Mouse (Mus musculus): Measurements from ENCODE around the gene Bcl2l13. TPM values are rescaled to one million over a fixed set of nuclear protein-coding genes. Genes with fewer than 3 reads are reported as not detected.
A peak's percentile ranks its signal among the peaks of the same experiment; 100 is the strongest.
"Not testable (repeated sequence)": the region's sequence is repeated elsewhere in the genome, so short reads cannot be mapped to it uniquely, and the experiment has no call there.

The Bcl2l13 gene
- total and polyA plus RNA-seq, 2 experiments from 2014 or later, result 30.9 to 32.4 TPM

DNA sequence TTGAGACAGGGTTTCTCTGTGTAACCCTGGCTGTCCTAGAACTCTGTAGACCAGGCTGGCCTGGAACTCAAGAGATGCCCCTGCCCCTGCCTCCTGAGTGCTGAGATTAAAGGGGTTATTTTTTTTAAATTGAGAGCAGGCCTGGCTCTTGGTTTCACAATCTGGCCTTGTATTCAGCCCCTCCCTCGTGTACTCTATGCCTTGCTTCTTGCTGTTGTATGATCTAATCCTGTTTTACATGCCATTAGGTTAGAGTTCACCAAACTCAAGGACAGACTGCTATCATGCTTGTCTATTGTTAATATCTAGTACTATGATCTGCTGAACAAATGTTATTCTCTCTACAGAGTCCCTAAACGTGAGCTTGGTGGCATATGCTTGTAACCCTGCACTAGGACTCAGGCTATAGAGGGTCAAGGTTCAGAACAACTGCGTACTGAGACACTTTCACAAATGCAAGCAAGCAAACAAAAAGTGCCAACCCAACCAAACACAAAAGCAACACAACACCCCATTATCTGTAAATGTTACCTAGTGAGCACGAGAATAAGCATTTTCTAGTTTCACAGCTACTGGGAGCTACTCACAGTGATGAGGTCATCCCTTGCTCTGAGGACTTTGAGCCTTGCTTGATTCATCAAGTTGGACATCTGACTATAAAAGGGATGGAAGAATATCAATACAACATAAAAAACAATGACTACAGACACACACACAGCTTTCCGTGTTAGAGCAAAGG, 28.8 kb upstream of the Bcl2l13 start:
- Histone ChIP-seq H3K27me3 (ENCODE audit: control insufficient read depth, insufficient read depth, low read length) (no peaks in the 10 kb centered on the region), H3K27ac (ENCODE audit: low read depth) (no peak overlapping the region), H3K4me3 (ENCODE audit: low read depth, low read length) (no peak overlapping the region), H3K4me2 (ENCODE audit: low read depth, low read length) (no peak overlapping the region), H3K36me3 (replicated peaks; ENCODE audit: control insufficient read depth, insufficient read depth, low read length) (peaks cover 84% of the 10 kb centered on the region), H3K9me3 (replicated peaks; ENCODE audit: control insufficient read depth, low read length) (no peaks in the 10 kb centered on the region), H3K9ac (replicated peaks; ENCODE audit: low read depth, low read length) (no peak overlapping the region), H3K4me1 (ENCODE audit: control insufficient read depth, insufficient read depth) (no peaks in the 10 kb centered on the region)
- TF ChIP-seq CTCF (IDR thresholded peaks at IDR 0.05; ENCODE audit: low read depth) (no peak), EP300 (IDR thresholded peaks at IDR 0.05; ENCODE audit: low read depth) (no peak)
- WGBS, result 75% methylated on average over 5 of the region's 5 CpGs
- DNase-seq (ENCODE audit: low spot score) (no peak), ATAC-seq (ENCODE audit: insufficient read depth, low read depth) (no peak)

DNA sequence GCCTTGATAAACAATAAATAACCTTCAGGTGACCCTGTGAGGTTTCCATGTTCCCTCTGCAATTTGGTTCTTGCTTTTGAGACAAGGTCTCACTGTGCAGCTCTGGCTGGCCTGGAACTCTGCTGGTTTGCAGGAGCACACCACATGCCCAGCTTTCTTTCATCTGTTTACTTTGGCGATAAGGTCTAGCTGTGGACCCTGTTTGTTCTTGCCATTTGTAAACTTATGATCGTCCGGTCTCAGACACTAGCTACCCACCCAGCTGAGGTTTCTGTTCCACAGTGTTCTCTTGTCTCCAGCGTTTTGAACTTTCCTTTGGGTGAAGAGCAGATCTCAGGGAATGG, 28.3 kb upstream of the Bcl2l13 start:
- Histone ChIP-seq H3K4me2 (ENCODE audit: low read depth, low read length) (no peak overlapping the region), H3K36me3 (replicated peaks; ENCODE audit: control insufficient read depth, insufficient read depth, low read length) (peaks cover 79% of the 10 kb centered on the region), H3K4me1 (ENCODE audit: control insufficient read depth, insufficient read depth) (no peaks in the 10 kb centered on the region), H3K9ac (replicated peaks; ENCODE audit: low read depth, low read length) (no peak overlapping the region), H3K9me3 (replicated peaks; ENCODE audit: control insufficient read depth, low read length) (no peaks in the 10 kb centered on the region), H3K27me3 (ENCODE audit: control insufficient read depth, insufficient read depth, low read length) (no peaks in the 10 kb centered on the region), H3K27ac (ENCODE audit: low read depth) (no peak overlapping the region), H3K4me3 (ENCODE audit: low read depth, low read length) (no peak overlapping the region)
- no peak for ATAC-seq (ENCODE audit: insufficient read depth, low read depth)
- no peak for DNase-seq (ENCODE audit: low spot score)
- TF ChIP-seq CTCF (IDR thresholded peaks at IDR 0.05; ENCODE audit: low read depth) (no peak), EP300 (IDR thresholded peaks at IDR 0.05; ENCODE audit: low read depth) (no peak)
- WGBS, result 89% methylated on average over 4 of the region's 4 CpGs

DNA sequence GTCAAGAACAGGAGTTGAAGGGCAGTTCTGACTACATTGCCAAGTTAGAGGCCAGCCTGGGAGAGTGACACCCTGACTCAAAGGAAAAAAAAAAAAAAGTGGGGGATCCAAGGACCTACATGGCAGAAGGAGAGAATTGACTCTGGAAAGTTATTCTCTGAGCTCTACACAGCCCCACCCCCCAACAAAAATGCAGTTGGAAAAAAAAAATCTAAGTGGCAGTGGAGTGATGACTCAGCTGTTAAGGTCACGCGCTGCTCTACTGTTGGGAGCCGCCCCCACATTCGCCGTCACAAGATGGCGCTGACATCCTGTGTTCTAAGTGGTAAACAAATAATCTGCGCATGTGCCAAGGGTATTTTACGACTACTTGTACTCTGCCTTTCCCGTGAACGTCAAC, 24.0 kb upstream of the Bcl2l13 start:
- H3K4me1 ChIP-seq (ENCODE audit: control insufficient read depth, insufficient read depth); DNase-seq (ENCODE audit: low spot score); H3K9ac ChIP-seq (replicated peaks; ENCODE audit: low read depth, low read length); H3K4me2 ChIP-seq (ENCODE audit: low read depth, low read length); ATAC-seq (ENCODE audit: insufficient read depth, low read depth); H3K4me3 ChIP-seq (ENCODE audit: low read depth, low read length); H3K9me3 ChIP-seq (replicated peaks; ENCODE audit: control insufficient read depth, low read length); H3K27ac ChIP-seq (ENCODE audit: low read depth); H3K27me3 ChIP-seq (ENCODE audit: control insufficient read depth, insufficient read depth, low read length): not testable (repeated sequence)
- 98% methylated on average over 6 of the region's 10 CpGs for WGBS
- H3K36me3 ChIP-seq (replicated peaks; ENCODE audit: control insufficient read depth, insufficient read depth, low read length), result peaks cover 38% of the 10 kb centered on the region

DNA sequence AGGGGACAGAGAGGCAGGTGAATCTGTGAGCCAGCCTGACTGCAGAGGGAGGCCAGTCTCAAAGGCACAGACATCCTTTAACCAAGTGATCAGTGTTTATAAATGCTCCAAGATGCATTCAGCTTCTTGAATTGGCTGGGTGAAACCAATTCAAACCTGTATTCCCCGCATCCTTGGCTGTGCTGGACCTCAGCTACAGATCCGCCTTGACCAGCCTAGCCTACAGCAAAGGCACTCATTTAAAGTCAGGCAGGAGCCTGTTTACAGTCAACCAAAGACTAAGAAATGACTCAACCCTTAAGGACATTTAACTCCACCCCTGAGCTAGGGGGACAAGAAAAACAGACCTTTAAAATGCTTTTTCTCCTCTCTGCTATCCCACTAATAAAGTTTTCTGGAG, 16.7 kb upstream of the Bcl2l13 start:
- Histone ChIP-seq H3K36me3 (replicated peaks; ENCODE audit: control insufficient read depth, insufficient read depth, low read length) (peaks cover 21% of the 10 kb centered on the region), H3K4me2 (ENCODE audit: low read depth, low read length) (no peak overlapping the region), H3K4me1 (ENCODE audit: control insufficient read depth, insufficient read depth) (peaks cover 10% of the 10 kb centered on the region), H3K27me3 (ENCODE audit: control insufficient read depth, insufficient read depth, low read length) (no peaks in the 10 kb centered on the region), H3K27ac (ENCODE audit: low read depth) (no peak overlapping the region), H3K9ac (replicated peaks; ENCODE audit: low read depth, low read length) (no peak overlapping the region), H3K4me3 (ENCODE audit: low read depth, low read length) (no peak overlapping the region), H3K9me3 (replicated peaks; ENCODE audit: control insufficient read depth, low read length) (no peaks in the 10 kb centered on the region)
- ATAC-seq (ENCODE audit: insufficient read depth, low read depth) (no peak), DNase-seq (ENCODE audit: low spot score) (no peak)
- 88% methylated on average over 2 of the region's 2 CpGs for WGBS
- TF ChIP-seq CTCF (IDR thresholded peaks at IDR 0.05; ENCODE audit: low read depth), result no peak
- no peak for TF ChIP-seq EP300 (IDR thresholded peaks at IDR 0.05; ENCODE audit: low read depth)

DNA sequence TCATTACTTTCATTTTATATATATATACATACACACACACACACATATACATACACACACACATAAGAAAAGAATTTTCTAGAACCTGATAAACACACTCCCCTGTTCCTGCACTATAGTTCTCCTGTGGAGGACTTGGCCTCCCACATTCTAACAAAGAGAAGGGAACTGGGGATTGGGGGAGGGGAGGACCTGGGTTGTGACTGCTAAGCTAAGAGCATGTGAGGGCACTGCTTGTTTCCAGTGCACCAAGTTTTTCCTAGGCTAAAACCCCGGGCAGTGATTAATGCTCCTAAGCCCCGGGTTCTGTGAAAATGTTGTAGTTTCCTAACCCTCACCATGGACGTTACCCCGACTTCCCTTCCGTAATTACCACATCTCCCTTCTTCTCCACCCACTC, 15.9 kb upstream of the Bcl2l13 start:
- Histone ChIP-seq H3K27ac (ENCODE audit: low read depth) (no peak overlapping the region), H3K9ac (replicated peaks; ENCODE audit: low read depth, low read length) (0 out of 2 replicates have a peak overlapping the region, but pooled peaks have one; percentile 4), H3K4me1 (ENCODE audit: control insufficient read depth, insufficient read depth) (peaks cover 10% of the 10 kb centered on the region), H3K4me3 (ENCODE audit: low read depth, low read length) (no peak overlapping the region), H3K9me3 (replicated peaks; ENCODE audit: control insufficient read depth, low read length) (no peaks in the 10 kb centered on the region), H3K27me3 (ENCODE audit: control insufficient read depth, insufficient read depth, low read length) (no peaks in the 10 kb centered on the region), H3K36me3 (replicated peaks; ENCODE audit: control insufficient read depth, insufficient read depth, low read length) (peaks cover 21% of the 10 kb centered on the region), H3K4me2 (ENCODE audit: low read depth, low read length) (no peak overlapping the region)
- TF ChIP-seq CTCF (IDR thresholded peaks at IDR 0.05; ENCODE audit: low read depth) (no peak), EP300 (IDR thresholded peaks at IDR 0.05; ENCODE audit: low read depth) (no peak)
- 88% methylated on average over 5 of the region's 5 CpGs for WGBS
- no peak for ATAC-seq (ENCODE audit: insufficient read depth, low read depth)
- no peak for DNase-seq (ENCODE audit: low spot score)

DNA sequence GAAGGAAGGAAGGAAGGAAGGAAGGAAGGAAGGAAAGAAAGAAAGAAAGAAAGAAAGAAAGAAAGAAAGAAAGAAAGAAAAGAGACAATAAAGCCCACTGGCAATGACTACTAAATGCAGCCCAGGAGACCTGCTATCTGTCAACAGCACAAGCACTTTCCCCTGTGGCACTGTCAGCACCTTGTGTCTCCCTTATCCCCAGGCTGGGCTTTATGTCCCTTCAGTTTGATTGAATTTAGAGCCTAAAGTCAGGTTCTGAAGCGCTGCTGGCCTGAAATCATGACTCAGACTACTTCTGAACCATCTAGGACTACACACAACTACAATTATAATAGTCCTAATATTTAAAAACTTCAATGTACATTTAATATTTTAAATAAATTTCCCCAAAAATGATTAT, 15.1 kb upstream of the Bcl2l13 start:
- H3K9me3 ChIP-seq (replicated peaks; ENCODE audit: control insufficient read depth, low read length), result no peaks in the 10 kb centered on the region
- H3K27ac ChIP-seq (ENCODE audit: low read depth), result no peak overlapping the region
- no peak overlapping the region for H3K9ac ChIP-seq (replicated peaks; ENCODE audit: low read depth, low read length)
- peaks cover 21% of the 10 kb centered on the region for H3K36me3 ChIP-seq (replicated peaks; ENCODE audit: control insufficient read depth, insufficient read depth, low read length)
- H3K27me3 ChIP-seq (ENCODE audit: control insufficient read depth, insufficient read depth, low read length), result no peaks in the 10 kb centered on the region
- TF ChIP-seq CTCF (IDR thresholded peaks at IDR 0.05; ENCODE audit: low read depth), result no peak
- TF ChIP-seq EP300 (IDR thresholded peaks at IDR 0.05; ENCODE audit: low read depth), result no peak
- peak overlapping the region; percentile 66 for H3K4me2 ChIP-seq (ENCODE audit: low read depth, low read length)
- no peak overlapping the region for H3K4me3 ChIP-seq (ENCODE audit: low read depth, low read length)
- peaks cover 10% of the 10 kb centered on the region for H3K4me1 ChIP-seq (ENCODE audit: control insufficient read depth, insufficient read depth)
- DNase-seq (ENCODE audit: low spot score) (no peak), ATAC-seq (ENCODE audit: insufficient read depth, low read depth) (no peak)
- 36% methylated on average over 1 of the region's 1 CpGs for WGBS
